In genomic region chr2:60796969-60797669, GRCm38 (mm10) we compare ENCODE assay signal across 9 mouse cellular contexts.
DNase-seq lines count a peak whose midpoint lies in the region; ATAC-seq and TF ChIP-seq lines count a peak whose summit lies in the region.
"Had no signal": no experiment of that assay in that cellular context is flagged by ENCODE, and none has a peak within 500 bp of the region (broad histone marks: within the 10 kb centered on the region; RNA-seq: fewer than 3 reads in every experiment).

No protein-coding gene starts in this region.

- no peaks in the 10 kb centered on the region for H3K9me3 ChIP-seq in embryonic facial prominence, embryonic 15.5 days (replicated peaks)
- H3K9me3 ChIP-seq in hindbrain, embryonic 14.5 days (ENCODE audit: control insufficient read depth, low read length), result no peaks in the 10 kb centered on the region
- H3K9me3 ChIP-seq in midbrain, embryonic 12.5 days, result no peaks in the 10 kb centered on the region
- H3K9me3 ChIP-seq: limb, embryonic 12.5 days had no signal

- no peak overlapping the region for H3K4me2 ChIP-seq in embryonic facial prominence, embryonic 15.5 days (replicated peaks)
- peak overlapping the region; percentile 15 for H3K4me2 ChIP-seq in hindbrain, embryonic 14.5 days (replicated peaks)
- peak overlapping the region; percentile 28; the same call in 1 of the 2 replicates for H3K4me2 ChIP-seq in midbrain, embryonic 12.5 days (replicated peaks)
- H3K4me2 ChIP-seq: limb, embryonic 12.5 days had no signal

- intact Hi-C loops in gastrocnemius, adult 2 months (cut with DNase I), result no loop called here
- intact Hi-C loops in gastrocnemius, postnatal 14 days (cut with DNase I; ENCODE audit: low total_unique reads), result no loop called here

- no peak overlapping the region for H3K4me3 ChIP-seq in gastrocnemius, adult 2 months
- H3K4me3 ChIP-seq in embryonic facial prominence, embryonic 15.5 days (replicated peaks), result no peak overlapping the region
- H3K4me3 ChIP-seq in hindbrain, embryonic 14.5 days (replicated peaks; ENCODE audit: low read length), result no peak overlapping the region
- H3K4me3 ChIP-seq in midbrain, embryonic 12.5 days, result no peak overlapping the region
- H3K4me3 ChIP-seq: limb, embryonic 12.5 days had no signal

- H3K9ac ChIP-seq in embryonic facial prominence, embryonic 15.5 days, result no peak overlapping the region
- no peak overlapping the region for H3K9ac ChIP-seq in hindbrain, embryonic 14.5 days
- H3K9ac ChIP-seq in midbrain, embryonic 12.5 days (replicated peaks), result no peak overlapping the region
- H3K9ac ChIP-seq: limb, embryonic 12.5 days had no signal

- 62% methylated on average over 17 of the region's 17 CpGs for WGBS in embryonic facial prominence, embryonic 15.5 days
- 39% methylated on average over 17 of the region's 17 CpGs for WGBS in hindbrain, embryonic 14.5 days
- 30% methylated on average over 17 of the region's 17 CpGs for WGBS in midbrain, embryonic 12.5 days

- H3K27ac ChIP-seq in gastrocnemius, adult 2 months, result peak overlapping the region; percentile 43
- peak overlapping the region; percentile 3; the same call in 1 of the 2 replicates for H3K27ac ChIP-seq in embryonic facial prominence, embryonic 15.5 days (replicated peaks)
- H3K27ac ChIP-seq in hindbrain, embryonic 14.5 days, result peak overlapping the region; percentile 63; the same call in 1 of the 2 replicates
- H3K27ac ChIP-seq in midbrain, embryonic 12.5 days (replicated peaks), result peak overlapping the region; percentile 56
- H3K27ac ChIP-seq: limb, embryonic 12.5 days had no signal

- H3K4me1 ChIP-seq in embryonic facial prominence, embryonic 15.5 days, result peaks cover 44% of the 10 kb centered on the region
- peaks cover 32% of the 10 kb centered on the region for H3K4me1 ChIP-seq in hindbrain, embryonic 14.5 days (replicated peaks; ENCODE audit: control insufficient read depth, insufficient read depth, low read length)
- H3K4me1 ChIP-seq in midbrain, embryonic 12.5 days, result peaks cover 35% of the 10 kb centered on the region

- DNase-seq in gastrocnemius, adult 2 months, result peak; percentile 64
- DNase-seq in gastrocnemius, postnatal 14 days, result no peak
- no peak for DNase-seq in hindbrain, embryonic 14.5 days (ENCODE audit: low spot score)
- no peak for DNase-seq in left cerebral cortex, adult 18-20 months (ENCODE audit: low spot score in 2 of 2)
- no peak for DNase-seq in layer of hippocampus, adult 9-10 months (ENCODE audit: low spot score)
- no peak for DNase-seq in kidney, adult 8-10 months

- no peak; the same call in 1 of the 2 replicates for ATAC-seq in embryonic facial prominence, embryonic 15.5 days (ENCODE audit: insufficient number of reproducible peaks, low FRiP score, low TSS enrichment, low read depth)
- ATAC-seq in hindbrain, embryonic 14.5 days (ENCODE audit: low FRiP score), result peak; percentile 67
- peak; percentile 83 for ATAC-seq in midbrain, embryonic 12.5 days (ENCODE audit: low FRiP score, low read depth)

- no peak for TF ChIP-seq CTCF in gastrocnemius, adult 2 months (IDR thresholded peaks at IDR 0.05)

- peaks cover 9% of the 10 kb centered on the region; the same call in 1 of the 2 replicates for H3K36me3 ChIP-seq in embryonic facial prominence, embryonic 15.5 days
- no peaks in the 10 kb centered on the region for H3K36me3 ChIP-seq in hindbrain, embryonic 14.5 days (replicated peaks; ENCODE audit: control insufficient read depth, insufficient read depth)
- H3K36me3 ChIP-seq in midbrain, embryonic 12.5 days, result no peaks in the 10 kb centered on the region

- H3K27me3 ChIP-seq in embryonic facial prominence, embryonic 15.5 days, result no peaks in the 10 kb centered on the region
- H3K27me3 ChIP-seq in hindbrain, embryonic 14.5 days (ENCODE audit: control insufficient read depth, insufficient read depth, low read length), result 0 out of 2 replicates have a peak, but pooled peaks cover 17% of the 10 kb centered on the region
- H3K27me3 ChIP-seq in midbrain, embryonic 12.5 days, result peaks cover 79% of the 10 kb centered on the region
- H3K27me3 ChIP-seq: limb, embryonic 12.5 days had no signal

Comparison
In these comparisons a context has a peak if more than half of its experiments do, and no peak if none do; other contexts are left out.
1. H3K27ac ChIP-seq: peak in every context shown above with its lines; median percentile 63 in hindbrain, embryonic 14.5 days; 56 in midbrain, embryonic 12.5 days; 43 in gastrocnemius, adult 2 months; 3 in embryonic facial prominence, embryonic 15.5 days.